Mouse (Mus musculus) retina, postnatal 7 days (tissue): ENCODE results near the gene Mesp2.
"Not testable (repeated sequence)": the region's sequence is repeated elsewhere in the genome, so short reads cannot be mapped to it uniquely, and the experiment has no call there.

ENCODE experiments used
- DNase-seq: peaks from one replicate; pipeline ENCODE4 v3.0.0-alpha.2; 2012; ENCODE audit warnings: low read depth, low spot score

Gene Mesp2

DNA sequence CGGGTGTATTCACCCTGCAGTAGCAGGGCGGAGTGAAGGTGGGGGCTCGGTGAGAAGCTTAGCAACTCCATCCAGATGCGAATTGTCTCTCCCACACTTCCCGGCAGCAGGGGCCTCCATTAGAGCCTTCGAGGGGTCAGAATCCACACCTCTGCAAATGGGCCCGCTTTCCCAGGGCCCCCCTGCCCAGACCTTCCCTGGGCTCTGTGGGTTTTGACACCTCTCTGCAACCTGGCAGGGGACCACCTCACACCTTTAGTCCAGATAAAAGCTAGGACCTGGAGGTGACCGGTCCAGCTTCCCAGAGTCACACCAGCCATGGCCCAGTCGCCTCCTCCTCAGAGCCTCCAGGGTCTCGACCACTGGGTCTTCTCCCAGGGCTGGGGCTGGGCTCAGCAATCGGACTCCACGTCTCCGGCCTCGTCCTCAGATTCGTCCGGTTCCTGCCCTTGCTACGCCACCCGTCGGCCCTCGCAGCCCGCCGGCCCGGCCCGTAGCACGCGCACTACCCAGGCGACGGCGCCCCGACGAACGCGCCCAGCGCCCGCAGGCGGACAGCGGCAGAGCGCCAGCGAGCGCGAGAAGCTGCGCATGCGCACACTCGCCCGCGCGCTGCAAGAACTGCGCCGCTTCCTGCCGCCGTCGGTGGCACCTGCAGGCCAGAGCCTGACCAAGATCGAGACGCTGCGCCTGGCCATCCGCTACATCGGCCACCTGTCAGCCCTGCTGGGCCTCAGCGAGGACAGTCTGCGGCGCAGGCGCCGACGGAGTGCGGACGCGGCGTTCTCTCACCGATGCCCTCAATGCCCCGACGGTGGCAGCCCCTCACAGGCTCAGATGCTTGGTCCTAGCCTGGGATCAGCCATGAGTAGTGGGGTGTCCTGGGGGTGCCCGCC lies at the start of gene Mesp2:
TSS of gene Mesp2 (plus strand) at position 117 of the 896 bp plus-strand sequence.
- DNase-seq, result peak; percentile 77

DNA sequence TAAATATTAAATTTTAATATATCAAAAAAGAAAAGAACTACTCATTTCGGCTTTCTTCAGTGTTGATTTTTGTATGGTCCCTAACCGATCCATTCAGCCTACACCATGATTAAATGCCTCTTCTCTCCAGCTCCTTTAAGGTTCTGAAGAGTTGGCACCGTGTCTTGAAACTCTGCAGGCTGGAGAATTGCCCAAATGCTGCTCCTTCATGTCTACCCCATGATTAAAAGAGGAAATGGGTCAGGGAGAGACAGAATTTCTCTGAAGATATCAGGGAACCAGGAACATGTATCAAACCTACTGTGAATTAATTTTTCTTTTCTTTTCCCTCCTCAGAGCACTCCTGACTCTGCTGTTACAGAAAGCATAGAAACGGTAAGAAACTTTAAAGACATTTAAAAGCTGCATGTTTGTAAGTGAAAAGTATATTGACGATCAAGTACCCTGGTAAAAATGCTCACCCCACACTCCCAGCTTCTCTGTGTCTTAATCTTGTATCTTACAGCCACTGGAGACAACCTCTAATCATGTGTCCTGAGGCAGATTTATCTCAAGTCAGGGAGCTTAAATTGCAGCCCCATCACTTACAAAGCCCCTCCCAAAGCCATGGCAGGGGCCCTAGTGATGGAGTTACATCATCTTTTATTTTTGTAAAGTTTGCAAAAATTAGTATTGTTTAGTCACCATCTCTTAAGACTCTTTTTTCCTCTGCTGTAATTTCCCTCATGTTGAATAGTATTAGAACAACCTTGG lies 49.2 kb upstream of the Mesp2 start:
- DNase-seq, result no peak

DNA sequence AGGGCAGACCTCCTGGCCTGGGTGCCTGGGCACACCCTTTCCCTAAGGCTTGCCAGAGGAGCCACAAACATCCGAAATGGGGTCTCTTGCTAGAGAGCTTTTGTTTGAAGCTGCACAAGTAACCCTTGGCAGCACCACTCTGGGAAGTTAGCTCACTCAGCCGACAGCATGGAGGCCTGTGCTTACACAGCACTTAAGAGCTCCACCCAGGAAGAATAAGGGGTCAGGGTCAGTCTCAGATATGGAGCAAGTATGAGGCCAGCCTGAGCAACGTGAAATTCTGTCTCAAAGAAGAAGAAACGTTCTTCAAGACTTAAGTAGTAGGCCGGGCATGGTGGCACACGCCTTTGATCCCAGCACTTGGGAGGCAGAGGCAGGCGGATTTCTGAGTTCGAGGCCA lies 48.4 kb upstream of the Mesp2 start:
- DNase-seq, result no peak

DNA sequence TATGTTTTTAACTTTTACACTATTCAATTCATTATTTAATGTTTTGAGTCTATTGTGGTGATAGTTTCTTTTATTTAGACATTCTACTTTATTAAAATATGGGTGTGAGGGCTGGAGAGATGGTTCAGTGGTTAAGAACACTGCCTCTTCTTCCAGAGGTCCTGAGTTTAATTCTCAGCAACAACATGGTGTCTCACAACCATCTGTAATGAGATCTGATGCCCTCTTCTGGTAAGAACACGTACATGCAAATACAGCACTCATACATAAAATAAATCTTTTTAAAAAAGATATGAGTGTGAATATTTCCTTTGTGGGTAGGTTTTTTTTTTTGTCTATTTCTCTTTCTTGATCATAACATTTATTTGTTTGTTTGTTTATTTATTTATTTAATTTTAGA lies 44.5 kb upstream of the Mesp2 start:
- DNase-seq, result no peak

DNA sequence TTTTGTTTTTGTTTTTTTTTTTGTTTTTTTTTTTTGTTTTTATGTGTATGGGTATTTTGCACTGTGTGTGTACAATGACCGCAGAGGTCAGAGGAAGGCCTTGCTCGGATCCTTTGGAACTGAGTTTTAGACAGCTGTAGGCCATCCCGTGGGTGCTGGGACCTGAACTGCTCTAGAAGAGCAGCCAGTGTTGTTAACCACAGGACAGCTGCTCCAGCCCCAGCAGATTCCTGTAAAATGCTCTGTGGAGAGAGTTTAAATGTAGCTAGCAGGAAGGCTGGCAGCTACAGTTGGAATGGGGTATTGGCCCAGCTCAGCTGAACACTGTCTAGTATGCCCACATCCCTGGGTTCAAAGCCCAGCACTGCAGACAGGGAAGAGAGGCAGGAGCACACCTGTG lies 40.9 kb upstream of the Mesp2 start:
- no peak for DNase-seq

DNA sequence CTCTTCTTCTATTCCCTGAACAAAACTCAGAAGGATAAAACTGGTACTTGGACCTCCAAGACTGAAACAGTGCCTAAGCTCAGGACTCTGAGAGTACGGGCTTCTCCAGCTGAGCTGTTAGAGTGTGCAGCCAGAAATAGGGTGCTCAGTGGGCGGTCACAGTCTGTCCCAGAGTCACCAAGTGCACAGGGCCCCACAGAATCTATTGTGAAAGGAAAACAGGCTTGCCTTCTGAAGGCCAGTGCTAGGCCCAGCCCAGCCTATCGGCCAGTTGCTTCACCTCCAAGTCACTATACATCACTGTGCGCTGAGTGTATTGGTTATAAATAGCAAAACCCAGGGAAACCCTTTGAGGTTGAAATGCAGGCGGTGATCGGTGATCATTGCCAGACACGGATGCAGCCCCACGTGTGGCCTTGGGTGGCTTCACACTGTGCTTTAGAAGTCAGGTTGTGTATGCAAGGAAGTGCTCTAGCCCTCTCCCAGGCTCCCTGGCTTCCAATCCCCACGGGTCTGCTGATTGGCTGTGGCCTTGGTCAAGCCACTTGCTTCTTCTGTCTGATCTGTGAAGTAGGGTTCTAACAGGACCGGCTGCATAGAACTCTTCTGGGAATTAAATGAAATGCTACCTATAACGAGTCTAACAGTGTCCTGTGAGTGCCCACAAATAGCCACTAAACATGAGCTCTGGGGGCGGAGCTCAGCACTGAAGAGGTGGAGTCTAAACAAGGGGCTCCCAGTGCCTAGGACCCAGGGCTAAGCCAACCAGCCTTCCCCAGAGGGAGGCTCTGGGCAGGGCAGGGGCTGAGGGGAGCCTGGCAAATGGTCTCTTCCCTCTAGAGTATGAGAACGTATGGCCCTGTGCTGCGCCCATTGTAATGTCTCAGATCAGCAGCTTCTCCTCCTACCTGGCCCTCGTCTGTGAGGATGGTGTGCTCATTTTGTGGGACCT lies 38.7 kb upstream of the Mesp2 start:
- no peak for DNase-seq

DNA sequence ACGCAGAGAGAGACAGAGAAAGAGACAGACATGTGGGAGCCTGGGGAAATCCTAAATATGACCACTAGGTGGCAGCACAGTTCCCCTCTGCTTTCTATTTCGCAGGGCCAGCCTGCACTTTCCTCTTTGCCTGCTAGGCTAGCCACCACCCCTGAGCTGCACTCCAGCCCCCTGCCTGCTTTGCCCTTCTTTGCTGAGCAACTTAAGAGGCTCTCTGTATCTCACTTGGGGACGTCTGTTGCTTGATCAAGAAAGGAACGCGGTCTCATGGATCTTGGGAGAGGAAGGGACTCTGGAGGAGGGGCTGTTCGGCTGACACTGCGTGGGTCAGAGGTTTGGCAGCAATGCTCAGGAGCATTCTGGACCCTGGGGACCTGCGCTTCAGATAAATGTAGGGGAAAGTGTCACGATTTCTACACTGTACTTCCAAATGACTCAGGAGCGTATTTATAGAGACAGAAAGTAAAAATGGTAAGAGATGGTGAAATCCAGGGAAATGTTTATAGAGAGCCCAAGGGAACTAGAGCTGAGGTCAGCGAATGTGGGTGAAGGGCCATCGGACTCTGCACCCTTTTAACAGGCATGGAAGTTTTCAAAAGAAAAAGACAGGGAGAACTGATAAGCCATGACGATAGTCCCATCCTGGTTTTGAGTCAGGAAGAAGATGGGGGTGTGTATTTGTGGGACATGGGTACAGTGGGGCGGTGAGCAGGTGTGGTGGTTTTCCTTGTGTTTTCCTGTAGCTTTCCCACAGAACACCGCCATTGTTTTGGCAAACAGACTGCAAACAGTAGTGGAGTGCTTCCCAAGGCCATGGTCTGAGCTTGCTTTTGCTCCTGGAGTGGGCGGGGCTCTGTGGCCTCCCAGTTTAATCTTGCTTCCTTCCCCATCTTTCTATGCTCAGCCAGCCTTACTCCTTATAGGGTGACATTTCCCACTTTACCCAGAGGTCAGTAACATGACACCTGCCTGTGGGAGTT lies 29.6 kb upstream of the Mesp2 start:
- peak; percentile 66 for DNase-seq

DNA sequence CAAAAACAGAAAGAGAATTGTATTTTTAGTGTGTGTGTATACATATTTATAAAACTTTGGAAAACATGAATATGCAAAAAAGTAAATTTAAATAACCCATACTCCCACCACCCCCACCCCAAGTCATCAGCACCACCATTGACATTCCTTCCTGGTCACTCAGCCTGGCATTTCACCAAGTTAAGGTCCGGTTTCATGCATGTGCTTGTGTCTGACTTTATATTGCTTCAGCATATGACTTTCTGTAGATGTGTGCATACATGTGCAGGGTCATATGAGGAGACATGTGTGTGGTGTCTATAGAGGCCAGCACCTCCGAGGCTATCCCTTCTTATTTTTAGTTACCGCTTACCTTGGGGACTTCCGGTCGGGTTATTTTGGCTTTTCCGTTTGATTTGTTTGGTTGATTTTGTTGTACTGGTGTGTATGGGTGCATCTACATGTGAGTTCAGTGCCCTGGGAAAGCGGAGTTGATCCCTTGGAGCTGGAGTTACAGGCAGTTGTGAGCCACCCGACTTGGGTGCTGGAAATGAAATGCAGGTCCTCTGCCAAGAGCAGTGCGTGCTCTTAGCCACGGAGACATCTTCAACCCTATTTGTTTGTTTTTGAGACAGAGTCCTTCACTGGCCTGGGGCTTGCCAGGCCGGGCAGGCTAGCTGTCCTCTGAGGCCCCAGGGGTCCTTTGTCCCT lies 28.6 kb upstream of the Mesp2 start:
- DNase-seq, result no peak

DNA sequence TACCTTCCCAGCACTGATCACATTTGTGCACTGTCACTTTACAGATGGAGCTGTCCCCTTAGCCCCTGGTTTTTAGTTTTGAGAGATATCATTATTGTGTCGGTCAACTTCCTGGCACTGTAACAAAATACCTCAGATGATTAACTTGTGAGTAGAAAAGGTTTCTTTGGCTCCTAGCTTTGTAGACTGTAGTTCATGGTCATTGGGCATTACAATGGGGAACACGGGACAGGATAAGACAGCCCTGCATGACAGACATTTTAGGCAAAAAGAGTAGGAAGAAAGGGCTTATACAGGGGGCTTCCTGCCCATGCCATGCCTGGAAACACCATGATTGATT lies 28.0 kb upstream of the Mesp2 start:
- no peak for DNase-seq

DNA sequence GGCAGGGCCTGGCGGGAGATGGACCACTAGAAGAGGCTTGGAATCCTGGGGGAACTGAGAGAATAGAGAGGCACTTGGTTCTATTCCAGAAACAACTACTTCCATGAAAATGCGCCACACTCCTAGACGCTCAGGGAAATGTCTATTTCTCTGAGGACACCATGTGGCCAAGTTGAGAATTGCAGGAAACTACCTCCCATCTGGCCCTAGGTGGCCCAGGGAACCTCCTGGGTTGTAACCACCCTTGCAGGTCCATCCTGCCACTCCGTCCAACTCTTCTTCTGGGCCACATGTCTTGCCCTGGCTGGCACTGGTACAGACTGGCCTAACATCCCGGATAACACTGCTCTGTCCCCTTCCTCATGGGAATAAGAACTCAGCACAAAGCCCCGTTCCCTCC lies 24.2 kb upstream of the Mesp2 start:
- DNase-seq, result peak; percentile 61

DNA sequence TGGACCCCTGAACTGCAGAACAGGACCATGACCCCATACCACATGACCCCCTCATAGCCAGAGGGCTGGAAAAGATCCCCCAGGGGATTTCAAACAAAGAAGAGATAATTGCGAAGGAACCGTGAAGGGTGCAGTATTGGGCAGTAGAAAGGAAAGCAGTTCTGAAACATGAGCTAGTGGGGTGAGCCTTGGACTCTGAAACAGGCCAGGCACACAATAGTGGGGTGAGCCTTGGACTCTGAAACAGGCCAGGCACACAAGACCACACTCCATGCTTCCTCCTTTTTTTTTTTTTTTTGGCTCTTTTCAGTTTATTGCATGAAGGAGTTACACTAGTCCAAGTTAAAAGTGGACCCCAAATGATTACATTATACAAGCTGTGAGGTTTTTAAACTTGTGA lies 20.7 kb upstream of the Mesp2 start:
- DNase-seq, result not testable (repeated sequence)

DNA sequence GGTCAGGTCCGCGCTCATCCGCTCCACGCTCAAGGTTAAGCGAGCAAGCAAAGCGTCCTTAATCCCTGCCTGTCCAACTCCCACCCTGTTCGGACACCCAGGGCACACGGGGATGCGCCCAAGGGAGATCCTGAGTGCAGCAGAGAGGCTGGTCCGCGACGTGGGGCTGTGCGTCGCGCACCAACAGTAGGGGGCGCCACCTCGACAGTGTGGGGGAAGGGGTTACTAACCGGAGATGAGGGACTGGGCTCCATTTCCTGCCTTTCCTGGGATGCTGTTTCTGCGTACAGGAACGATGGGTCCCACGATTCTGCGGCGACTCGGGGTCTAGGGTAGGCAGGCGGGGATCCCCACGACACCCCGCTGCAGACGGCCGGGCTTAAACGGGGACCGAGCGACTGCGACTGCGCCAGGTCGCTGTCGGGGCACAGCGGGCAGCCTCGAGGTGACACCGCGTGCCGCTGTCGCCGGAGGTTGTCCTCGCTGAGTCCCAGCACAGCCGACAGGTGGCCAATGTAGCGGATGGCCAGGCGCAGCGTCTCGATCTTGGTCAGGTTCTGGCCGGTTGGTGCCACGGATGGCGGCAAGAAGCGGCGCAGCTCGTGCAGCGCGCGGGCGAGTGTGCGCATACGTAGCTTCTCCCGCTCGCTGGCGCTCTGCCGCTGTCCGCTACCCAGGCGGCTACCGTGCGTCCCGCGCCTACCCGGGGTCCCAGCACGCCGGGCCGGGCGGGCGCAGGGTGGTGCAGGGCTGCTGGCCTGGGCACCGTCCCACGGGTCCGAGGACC lies 17.7 kb upstream of the Mesp2 start:
- DNase-seq, result peak; percentile 29

DNA sequence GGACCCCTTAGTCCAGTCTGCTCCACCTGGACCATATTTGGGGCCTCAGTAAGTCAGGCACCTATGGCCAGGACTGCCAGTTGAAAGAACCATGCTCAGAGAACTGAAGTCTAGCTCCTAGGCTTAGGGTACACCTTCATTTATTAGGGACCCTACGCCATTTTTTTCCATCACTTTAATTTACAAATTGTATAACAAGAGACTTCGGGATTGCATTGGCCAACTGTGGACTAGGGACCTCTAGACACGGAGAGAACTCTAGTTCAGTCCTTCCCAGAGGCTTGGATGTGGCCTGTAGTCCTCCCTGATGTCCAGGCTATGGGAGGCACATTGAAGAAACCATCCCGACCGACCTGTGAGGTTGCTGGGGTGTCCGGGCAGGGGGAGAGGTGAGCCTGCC lies 16.8 kb upstream of the Mesp2 start, which contains the start of gene Mesp1:
TSS of gene Mesp1 (minus strand) at position 101 of the 400 bp plus-strand sequence.
- no peak for DNase-seq

DNA sequence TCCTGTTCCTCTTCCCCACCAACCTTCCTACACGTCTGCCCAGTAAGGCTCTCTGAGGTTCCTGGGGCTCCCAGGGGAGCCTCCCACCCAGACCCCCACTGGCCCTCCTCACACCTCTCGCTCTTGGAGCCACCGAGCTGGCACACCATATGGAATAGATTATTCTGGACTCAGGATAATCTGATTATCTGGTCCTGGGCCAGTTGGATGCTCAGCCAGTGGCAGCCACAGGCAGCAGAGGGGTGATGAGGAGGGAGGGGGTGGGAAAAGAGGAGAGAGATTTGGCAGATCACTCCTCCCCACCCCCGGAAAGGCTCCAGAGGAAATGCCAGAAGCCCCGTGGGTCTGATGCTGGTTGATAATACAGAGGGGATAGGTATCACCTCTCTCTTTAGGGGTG lies 11.9 kb upstream of the Mesp2 start:
- DNase-seq, result peak; percentile 73

DNA sequence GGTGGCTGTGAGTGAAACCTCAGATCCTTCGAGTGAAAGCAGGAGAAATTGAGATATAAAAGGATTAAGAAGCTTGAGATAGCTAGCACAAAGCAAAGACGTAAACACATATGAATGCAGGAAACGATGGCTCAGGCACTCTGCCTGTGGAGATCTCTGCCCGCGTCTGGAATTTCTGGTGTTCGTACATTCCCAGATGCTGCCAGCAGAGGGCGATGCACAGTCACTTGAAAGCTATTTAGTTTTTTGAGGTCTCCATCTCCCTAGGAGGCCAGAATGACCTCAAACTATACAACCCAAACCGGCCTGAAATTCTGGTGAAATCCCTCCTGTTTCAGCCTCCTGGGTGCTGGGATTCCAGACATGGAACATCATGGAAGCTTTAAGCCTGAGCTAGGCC lies 11.5 kb upstream of the Mesp2 start:
- peak; percentile 66 for DNase-seq

DNA sequence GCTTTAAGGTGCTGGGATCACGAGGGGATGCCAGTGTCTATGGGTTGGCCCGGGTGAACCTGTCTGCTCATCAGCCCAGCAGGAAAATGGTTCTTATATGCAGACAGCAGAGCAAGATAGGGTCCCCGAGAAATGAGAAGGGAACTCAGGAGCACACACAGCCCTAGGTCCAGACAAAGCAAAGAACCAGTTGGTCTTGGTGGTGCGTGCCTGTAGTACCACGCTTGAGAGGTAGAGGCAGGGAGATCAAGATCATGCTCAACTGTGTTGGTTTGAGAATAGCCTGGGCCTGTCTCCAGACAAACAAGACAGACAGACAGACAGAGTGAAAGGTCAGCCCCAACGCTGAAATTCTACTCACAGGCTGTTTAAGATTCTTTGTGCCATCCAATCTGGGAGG lies 11.0 kb upstream of the Mesp2 start:
- no peak for DNase-seq

DNA sequence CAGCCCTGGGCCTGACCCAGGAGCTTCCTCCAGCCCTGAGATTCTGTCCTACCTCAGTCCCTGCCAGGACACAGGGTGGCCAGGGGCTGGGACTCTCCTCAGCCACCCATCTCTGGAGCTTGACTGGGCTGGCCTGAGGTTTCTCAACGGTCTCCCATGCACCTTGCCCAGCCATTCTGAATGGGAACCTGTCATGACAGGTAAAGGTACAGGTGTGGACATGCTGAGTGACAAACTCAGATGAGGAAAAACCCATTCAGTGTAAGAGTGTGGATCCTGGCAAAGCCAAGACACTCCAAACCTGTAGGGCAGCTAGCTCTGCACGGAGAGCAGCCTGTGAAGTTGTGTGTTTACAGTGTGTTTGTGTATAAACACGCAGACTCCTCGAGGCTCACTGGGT lies 10.2 kb upstream of the Mesp2 start:
- no peak for DNase-seq

DNA sequence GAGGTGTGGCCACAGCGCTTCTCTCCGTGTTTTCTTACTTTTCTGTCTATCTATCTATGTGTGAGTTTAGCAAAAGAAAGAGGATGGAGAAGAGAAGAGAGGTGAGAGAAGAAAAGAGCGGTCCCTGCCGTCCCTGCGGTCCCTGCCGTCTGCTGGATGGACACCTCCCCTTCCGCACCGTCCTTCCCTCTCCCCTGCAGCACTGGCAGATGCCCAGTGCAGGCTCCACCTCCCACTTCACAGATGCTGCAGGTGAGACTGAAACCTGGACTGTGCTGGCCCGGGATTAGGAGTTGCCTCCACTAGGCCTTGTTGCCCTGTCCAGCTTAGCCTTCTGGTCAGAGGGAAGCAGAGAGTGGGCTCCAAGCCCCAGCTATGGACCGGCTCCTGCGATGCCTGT lies 9.1 kb upstream of the Mesp2 start:
- DNase-seq, result no peak

DNA sequence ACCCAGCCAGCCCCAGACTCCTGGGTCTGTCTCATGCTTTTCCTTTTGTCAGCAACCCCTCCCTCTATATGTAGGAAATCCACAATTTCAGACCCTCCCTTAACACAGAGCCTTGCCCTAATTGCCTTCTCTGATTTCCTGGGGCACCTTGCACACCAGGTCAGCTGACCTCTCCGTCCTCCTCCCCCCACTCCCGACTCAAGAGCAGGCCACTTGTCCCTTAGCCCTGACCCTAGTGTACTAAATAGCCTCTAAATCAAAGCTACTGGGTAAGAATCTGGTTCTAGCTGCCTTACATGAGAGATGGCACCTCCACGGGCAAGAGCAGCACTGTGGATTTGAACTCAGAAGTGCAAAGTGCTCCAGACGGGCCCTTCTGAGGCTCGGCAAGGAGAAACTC lies 8.5 kb upstream of the Mesp2 start:
- DNase-seq, result no peak
